Mouse (Mus musculus) stomach, postnatal 0 days (tissue): Measurements from ENCODE around the gene Zfp367.

Experiments
- CTCF ChIP-seq: IDR thresholded peaks from 2 replicates; pipeline ENCODE4 v1.5.1; 2016; ENCODE audit warnings: antibody characterized with exemption, low read depth, mild to moderate bottlenecking, moderate library complexity
- EP300 ChIP-seq: optimal IDR thresholded peaks from 2 replicates; pipeline ENCODE3; 2016; ENCODE audit warnings: antibody characterized with exemption

GRCm38 (mm10) chr13:64178746-64179652 is 26.0 kb upstream of the Zfp367 start:
- TF ChIP-seq CTCF (no peak), EP300 (no peak)
